Mouse (Mus musculus): ENCODE measurements around the gene Flnb.

Flnb gene

DNA sequence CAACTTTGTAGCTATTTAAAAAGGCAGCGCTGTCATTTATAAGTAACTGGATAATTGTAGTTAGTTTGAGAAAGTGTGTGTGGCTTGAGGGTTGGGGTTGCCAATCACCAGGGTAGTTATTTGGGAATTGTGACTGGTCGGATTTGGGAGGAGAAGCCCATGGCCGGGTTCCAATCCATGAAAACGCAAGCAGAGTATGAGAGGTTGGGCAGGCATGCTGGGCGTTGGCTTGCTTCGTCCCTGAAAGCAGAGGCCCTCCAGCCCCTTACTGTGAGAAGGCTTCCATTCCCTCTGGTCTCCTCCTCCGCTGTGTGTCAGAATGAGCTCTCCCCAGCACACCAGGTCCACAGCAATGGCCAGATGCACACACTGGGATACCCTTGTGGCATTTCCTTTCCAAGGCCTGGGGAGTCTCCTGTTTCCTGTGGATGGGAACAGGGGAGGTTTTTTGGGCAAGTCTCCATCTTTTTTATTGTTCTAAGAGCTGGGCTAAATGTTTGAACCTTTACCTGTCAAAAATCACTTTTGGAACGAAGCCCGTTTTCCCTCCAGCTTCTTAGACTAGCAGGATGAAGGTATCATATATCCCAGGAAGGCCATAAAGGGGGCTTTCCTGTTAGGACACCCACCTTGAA, 46.2 kb downstream of the Flnb start:
- no peak for DNase-seq

- no peak for DNase-seq
Measured at GRCm38 (mm10) chr14:7864506-7864899, 46.7 kb downstream of the Flnb start.

DNA sequence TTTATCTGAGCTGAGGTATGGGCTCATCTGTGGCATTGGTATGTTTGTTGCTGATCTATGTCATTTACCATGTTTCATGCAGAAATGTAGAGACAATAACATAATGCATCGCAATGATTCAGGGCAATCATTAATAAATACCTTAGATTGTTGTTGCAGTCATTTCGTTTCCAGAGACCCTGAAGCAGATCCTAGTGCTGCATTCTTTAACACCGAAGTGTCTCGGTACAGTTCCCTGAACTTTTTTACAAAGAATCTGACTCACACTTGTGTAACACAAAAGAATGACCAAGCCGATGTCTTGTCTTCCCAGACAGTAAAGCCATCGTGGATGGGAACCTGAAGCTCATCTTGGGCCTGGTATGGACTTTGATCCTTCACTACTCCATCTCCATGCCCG, 49.5 kb downstream of the Flnb start:
- no peak for DNase-seq

DNA sequence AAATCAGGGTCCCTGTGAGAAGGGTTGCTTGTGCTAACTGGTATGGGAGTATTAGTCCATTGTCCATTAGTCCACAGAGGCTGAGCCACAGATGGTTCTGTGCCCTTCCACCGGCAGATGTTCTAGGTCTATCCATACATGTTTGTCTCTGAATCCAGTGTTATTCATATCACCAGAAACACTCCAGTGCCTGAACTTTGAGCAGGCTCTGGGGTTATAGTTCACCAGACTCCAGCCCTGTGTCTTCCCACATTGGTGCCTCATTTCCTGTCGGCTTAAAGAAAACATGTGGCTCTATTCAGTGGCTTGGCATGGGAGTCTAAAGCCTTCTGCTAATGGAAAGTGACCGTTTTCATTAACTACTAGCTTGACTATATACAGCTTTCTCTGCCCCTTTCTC, 50.1 kb downstream of the Flnb start:
- DNase-seq = no peak

- DNase-seq = no peak
Measured at GRCm38 (mm10) chr14:7869796-7870195, 52.0 kb downstream of the Flnb start.

DNA sequence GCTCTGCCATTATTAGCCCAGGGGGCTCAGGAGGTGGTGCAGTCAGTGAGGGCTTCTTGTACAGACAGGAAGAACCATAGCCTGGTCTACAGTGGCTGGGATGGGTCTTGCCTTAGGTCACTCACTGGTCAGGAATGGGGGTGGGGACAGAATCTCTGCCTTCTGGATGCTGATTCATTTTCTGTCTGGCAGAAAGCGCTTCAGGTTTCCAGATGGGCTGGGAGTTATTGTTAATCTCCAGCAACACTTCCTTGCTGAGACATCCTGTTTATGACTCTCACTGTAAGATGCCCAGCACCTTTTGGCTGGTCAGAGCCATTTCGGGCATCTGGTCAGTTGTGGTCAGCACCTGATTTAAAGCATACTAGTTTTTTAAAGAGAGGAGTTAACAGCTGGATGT, 55.8 kb downstream of the Flnb start:
- no peak for DNase-seq

- no peak for DNase-seq
Measured at GRCm38 (mm10) chr14:7874495-7874894, 56.7 kb downstream of the Flnb start.

- DNase-seq = no peak
Measured at GRCm38 (mm10) chr14:7877957-7878356, 60.2 kb downstream of the Flnb start.

- no peak for DNase-seq
Measured at GRCm38 (mm10) chr14:7880389-7880788, 62.6 kb downstream of the Flnb start.

- DNase-seq = no peak
Measured at GRCm38 (mm10) chr14:7881533-7881932, 63.8 kb downstream of the Flnb start.

- DNase-seq = no peak
Measured at GRCm38 (mm10) chr14:7882050-7882449, 64.3 kb downstream of the Flnb start.

DNA sequence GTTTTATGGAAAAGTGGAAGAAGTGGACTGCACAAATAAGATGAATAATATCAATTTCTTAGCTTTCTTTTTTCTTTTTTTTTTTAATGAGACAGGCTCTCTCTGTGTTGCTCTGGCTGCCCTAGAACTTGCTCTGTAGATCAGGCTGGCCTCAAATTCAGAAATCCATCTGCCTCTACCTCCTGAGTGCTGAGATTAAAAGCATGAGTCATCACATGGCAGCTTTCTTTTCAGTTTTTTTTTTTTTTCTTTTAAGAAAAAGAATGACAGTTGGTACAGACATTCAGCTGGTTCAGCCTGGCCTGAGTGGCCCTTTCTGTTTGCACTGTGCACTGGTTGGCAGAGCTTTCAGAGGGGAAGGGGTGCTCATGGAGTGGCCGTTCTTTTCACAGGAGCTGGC, 66.4 kb downstream of the Flnb start:
- no peak for DNase-seq

- DNase-seq = no peak
Measured at GRCm38 (mm10) chr14:7884841-7885240, 67.1 kb downstream of the Flnb start.

- DNase-seq = no peak
Measured at GRCm38 (mm10) chr14:7885540-7885939, 67.8 kb downstream of the Flnb start.

DNA sequence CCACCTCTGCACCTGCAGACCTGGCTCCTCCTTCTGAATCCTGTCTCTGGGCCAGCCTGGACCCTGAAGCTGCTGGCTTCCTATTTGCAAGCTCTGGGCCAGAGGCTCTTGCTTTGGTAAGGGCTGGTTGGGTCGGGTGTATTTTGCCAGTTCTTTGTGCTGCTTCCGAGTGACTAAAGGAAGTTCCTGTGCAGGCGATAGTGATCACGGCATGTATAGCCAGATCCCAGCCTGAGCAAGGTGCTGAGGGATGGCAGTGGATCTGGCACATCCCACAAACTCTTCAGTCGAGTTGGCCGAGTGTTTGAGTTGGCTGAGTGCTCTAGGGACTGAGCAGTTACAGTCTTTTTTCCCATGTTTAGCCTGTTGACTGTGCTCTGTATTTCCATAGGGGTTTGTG, 68.3 kb downstream of the Flnb start:
- DNase-seq = no peak

DNA sequence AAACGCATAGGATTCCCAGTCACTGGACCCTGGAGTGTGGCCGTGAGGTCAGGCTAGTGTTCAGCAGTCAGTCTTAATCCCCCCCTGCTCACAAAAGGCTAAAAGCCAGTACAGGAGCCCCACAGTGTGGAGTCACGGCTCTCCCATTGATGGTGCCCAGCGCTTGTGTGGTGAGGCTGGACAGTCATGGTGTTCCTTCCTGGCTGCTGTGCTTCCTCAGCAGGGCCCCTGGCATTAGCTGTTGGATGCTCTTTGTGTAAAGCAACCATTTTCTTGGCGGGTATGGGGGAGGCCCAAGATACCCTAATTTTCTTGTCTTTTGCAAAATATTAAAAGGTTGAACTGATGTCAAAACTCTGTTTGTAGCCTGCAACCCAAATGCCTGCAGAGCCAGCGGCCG, 69.4 kb downstream of the Flnb start:
- DNase-seq = no peak

- DNase-seq = no peak
Measured at GRCm38 (mm10) chr14:7888294-7888693, 70.5 kb downstream of the Flnb start.

DNA sequence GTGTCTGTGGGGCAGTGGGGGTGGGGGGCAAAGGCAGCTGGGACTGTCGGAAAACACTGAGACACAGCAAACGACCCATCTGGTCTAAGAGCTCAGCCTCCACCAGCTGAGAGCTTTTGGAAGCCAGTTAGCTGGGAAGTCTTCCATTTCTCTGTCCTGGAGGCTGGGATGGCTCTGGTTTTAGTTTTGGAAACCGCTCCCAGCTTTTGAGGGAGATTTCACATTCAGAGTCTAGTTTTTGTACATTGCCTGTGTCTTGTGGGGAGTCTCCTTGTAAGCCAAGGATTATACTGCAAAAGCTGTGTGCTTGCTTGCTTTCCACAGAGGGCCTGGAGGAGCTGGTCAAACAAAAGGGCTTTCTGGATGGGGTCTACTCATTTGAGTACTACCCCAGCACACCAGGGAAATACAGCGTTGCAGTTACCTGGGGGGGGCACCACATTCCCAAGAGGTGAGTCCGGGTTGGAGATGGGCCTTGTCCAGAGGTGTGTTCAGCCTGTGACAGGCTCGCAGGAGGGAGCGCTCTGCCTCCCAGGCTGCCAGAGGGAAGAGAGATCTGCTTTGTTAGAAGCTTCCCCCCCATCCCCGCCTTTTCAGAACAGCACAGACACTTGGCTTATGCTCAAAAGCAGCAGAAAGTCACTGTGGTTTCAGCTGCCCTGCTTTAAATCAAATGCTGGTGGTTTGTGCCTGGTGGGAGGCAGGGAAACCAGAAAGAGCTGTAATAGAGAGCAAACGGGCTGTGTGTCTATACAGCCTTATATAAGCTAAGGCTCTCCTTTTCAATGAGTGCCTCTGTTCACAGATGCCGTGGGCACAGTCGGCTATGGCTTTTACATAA, 71.3 kb downstream of the Flnb start:
- DNase-seq = no peak

DNA sequence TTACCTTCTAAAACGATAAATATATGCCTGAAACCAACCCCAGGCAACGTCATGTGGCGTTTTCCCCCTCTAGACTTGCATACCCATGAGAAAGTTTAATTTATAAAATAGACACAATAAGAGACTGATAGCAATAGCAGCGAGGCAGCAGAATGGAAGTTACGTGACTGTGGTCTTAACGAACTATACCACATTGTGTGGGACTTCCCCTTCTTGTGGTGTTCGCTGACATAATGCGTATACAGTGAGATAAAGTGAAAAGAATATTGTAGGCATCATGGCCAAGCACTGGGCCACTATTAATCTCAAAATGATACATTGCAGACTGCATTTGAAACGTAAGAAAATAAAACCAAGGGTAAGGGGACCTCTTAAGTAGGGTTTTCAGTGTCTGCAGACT, 72.1 kb downstream of the Flnb start:
- DNase-seq = no peak

DNA sequence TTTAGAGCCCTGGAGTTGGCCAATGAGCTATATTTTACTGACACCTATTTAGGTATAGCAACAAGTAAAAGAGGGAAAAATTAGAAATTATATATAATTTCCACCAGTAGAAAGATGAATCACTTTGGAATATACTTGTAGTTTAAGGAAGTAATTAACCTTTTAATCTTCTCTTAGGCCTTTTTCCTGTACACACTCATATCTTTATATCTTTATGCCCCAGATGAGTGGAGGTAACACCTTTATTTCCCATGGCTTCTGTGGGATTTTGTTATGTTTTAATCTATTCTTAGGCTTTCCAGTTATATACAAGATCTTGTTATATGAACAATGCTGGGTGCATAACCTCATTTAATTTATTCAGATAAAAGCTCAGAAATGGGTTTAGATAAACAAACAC, 73.6 kb downstream of the Flnb start:
- no peak for DNase-seq

GRCm38 (mm10) chr14:7896126-7896525, 78.4 kb downstream of the Flnb start:
- DNase-seq = no peak

- DNase-seq = no peak
Measured at GRCm38 (mm10) chr14:7896699-7897098, 78.9 kb downstream of the Flnb start.

DNA sequence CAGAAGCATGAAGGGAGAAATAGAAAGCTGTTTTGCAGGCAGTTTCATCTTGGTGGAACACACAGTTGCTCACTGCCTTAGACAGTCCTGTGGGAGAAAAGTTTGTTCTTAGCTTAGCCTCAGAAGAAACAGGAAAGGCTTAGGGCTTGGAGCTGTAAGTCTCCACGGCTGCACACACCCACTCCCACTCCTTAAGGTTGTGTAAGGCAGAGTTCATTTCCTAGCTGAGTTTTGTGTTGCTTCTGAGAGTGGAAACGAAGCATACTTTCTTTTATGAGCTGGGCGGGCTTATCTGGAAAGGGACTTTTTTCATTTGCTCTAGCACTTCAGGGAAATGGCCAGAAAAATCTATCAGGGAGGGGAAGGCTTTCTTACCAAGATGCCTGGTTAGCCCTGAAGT, 82.2 kb downstream of the Flnb start:
- no peak for DNase-seq

DNA sequence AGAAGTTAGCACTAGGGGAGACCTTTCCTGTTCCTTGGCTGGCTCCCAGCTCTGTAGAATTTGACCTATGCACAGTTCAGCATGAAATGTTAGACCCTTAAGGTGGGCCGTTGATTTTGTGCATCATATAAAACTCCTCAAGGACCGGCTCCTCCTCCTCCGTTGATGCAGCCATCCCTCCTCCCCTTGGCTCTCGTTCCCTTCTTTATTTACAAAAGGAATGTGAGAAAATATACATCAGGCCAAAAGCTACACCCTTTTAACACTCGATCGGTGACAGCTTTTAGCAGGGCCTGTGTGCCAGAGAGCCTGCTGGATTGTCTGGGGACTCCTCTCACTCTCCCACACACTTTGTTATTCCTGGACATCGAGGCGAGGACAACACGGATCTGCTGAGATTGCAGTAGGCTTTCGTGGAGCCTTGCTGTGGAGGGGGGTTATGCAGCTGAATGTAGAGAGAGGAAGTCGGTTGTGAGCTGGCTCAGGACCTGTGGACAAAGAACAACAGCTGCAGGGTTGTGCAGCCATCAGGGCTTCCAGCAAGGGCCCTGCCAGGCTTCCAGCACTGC, 82.8 kb downstream of the Flnb start:
- no peak for DNase-seq
